Mouse (Mus musculus) heart, embryonic 12.5 days (tissue): ENCODE results near the gene Glcci1. TPM values are rescaled to one million over a fixed set of nuclear protein-coding genes. Genes with fewer than 3 reads are reported as not detected.
"Not testable (repeated sequence)": the region's sequence is repeated elsewhere in the genome, so short reads cannot be mapped to it uniquely, and the experiment has no call there.

Experiments
- ATAC-seq: fragments of 200-750 bp; cut with Nextera tagmentation; 2 replicates; pipeline ENCODE4 v1.8.0; 2017; ENCODE audit warnings: moderate TSS enrichment, moderate library complexity; ENCODE audit not compliant: insufficient number of reproducible peaks, low FRiP score
- H3K27ac ChIP-seq: fragments of 300-500 bp; sonication (generic); 2 replicates; pipeline ENCODE4 v1.5.1; 2016; ENCODE audit warnings: mild to moderate bottlenecking, moderate library complexity; ENCODE audit not compliant: poor library complexity, severe bottlenecking
- H3K27me3 ChIP-seq: fragments of 300-500 bp; sonication (generic); replicated peaks from 2 replicates; pipeline ENCODE4 v1.6.1; 2016; ENCODE audit warnings: mild to moderate bottlenecking, moderate library complexity
- H3K36me3 ChIP-seq: fragments of 300-500 bp; sonication (generic); 2 replicates; pipeline ENCODE4 v1.6.1; 2016; ENCODE audit warnings: mild to moderate bottlenecking, moderate library complexity
- H3K4me1 ChIP-seq: fragments of 300-500 bp; sonication (generic); replicated peaks from 2 replicates; pipeline ENCODE4 v1.6.1; 2016; ENCODE audit warnings: mild to moderate bottlenecking
- H3K4me2 ChIP-seq: fragments of 300-500 bp; sonication (generic); 2 replicates; pipeline ENCODE4 v1.6.1; 2016; ENCODE audit warnings: mild to moderate bottlenecking, moderate library complexity
- H3K4me3 ChIP-seq: fragments of 300-500 bp; sonication (generic); 2 replicates; pipeline ENCODE4 v1.5.1; 2016; ENCODE audit warnings: mild to moderate bottlenecking
- H3K9ac ChIP-seq: fragments of 300-500 bp; sonication (generic); 2 replicates; pipeline ENCODE4 v1.6.1; 2016; ENCODE audit warnings: mild to moderate bottlenecking, moderate library complexity
- H3K9me3 ChIP-seq: fragments of 300-500 bp; sonication (generic); replicated peaks from 2 replicates; pipeline ENCODE4 v1.6.1; 2016; ENCODE audit warnings: mild to moderate bottlenecking, moderate library complexity
- WGBS: fragments of 180-500 bp; shearing (Covaris S2); methylation state at CpG from one replicate; pipeline ENCODE4 v1.1.7; 2016; 5-methylcytosine and 5-hydroxymethylcytosine counted together
- polyA plus RNA-seq: library from polyadenylated mRNA; unstranded; fragments of >200 nt; fragmentation: Nextera tagmentation; extraction: Ambion mirVana; gene quantifications from 2 replicates; pipeline ENCODE4 v1.2.1, GENCODE M21; 2016

Gene Glcci1
- polyA plus RNA-seq, 1 experiment from 2014 or later = 8.2 TPM

DNA sequence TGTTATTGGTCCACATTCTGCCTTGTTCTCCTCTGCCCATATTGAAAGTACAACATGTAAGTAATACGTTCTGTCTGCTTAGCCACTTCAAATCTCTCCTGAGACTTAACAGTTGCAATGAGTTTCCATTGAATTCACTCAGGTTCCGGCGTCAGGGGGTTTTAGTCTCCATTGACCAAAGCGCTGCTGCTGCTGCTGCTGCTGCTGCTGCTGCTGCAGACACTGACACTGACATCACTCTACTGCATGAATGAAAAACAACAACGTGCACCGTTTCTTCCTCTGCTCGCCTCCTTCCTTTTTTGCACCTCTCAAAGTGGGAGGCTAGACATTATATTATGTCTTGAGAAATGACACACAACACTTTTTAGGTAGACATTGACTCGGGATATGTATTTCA is 3.0 kb downstream of the Glcci1 start:
- H3K9ac ChIP-seq = 0 out of 2 replicates have a peak overlapping the region, but pooled peaks have one; percentile 36
- ATAC-seq = no peak
- H3K4me1 ChIP-seq = peaks cover 15% of the 10 kb centered on the region
- peak overlapping the region; percentile 93 for H3K4me3 ChIP-seq
- H3K9me3 ChIP-seq = no peaks in the 10 kb centered on the region
- peak overlapping the region; percentile 81 for H3K4me2 ChIP-seq
- no peaks in the 10 kb centered on the region for H3K27me3 ChIP-seq
- no peaks in the 10 kb centered on the region for H3K36me3 ChIP-seq
- no peak overlapping the region for H3K27ac ChIP-seq
- 36% methylated on average over 8 of the region's 8 CpGs for WGBS

DNA sequence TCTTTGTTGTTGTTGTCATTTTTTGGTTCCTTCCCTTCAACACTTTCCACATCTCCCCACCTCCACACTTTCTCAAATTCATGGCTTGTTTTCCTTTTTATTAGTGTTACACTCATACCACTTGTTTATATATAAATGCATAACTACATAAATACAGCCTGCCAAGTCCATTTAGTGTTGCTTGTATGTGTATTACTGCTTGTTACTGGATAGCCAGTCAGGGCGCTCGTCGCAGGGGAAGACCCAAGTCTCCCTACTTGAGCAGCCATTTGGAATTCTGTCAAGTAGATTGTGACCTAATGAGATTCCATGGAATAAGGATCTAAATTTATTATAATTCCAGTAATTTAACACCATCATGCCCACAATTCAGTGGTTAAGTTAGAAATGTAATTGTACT is 10.3 kb downstream of the Glcci1 start:
- ATAC-seq = no peak
- Histone ChIP-seq H3K4me2 (no peak overlapping the region), H3K4me3 (no peak overlapping the region), H3K27ac (no peak overlapping the region), H3K4me1 (no peaks in the 10 kb centered on the region), H3K9me3 (no peaks in the 10 kb centered on the region), H3K27me3 (no peaks in the 10 kb centered on the region), H3K36me3 (no peaks in the 10 kb centered on the region), H3K9ac (no peak overlapping the region)
- 96% methylated on average over 3 of the region's 3 CpGs for WGBS

DNA sequence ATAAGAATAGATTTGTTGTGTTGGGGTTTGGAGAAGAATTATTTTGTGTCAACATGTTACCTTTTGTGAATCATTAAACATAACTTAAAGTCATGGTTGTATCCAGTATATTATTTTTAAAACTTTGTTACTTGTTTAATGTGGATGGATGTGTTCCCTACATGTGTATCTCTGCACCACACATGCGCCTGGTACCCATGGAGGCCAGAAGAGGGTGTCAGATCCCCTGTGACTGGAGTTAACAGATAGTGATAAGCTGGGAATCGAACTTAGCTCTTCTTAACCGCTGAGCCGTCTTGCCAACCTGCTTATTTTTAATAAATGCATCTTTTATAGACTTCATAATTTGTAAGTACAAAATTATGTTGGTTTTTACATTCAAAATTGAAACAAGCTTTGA is 11.8 kb downstream of the Glcci1 start:
- H3K27ac ChIP-seq = no peak overlapping the region
- H3K4me3 ChIP-seq = no peak overlapping the region
- 91% methylated on average over 4 of the region's 4 CpGs for WGBS
- no peak overlapping the region for H3K9ac ChIP-seq
- no peak overlapping the region for H3K4me2 ChIP-seq
- ATAC-seq = no peak
- no peaks in the 10 kb centered on the region for H3K9me3 ChIP-seq
- no peaks in the 10 kb centered on the region for H3K36me3 ChIP-seq
- H3K4me1 ChIP-seq = no peaks in the 10 kb centered on the region
- no peaks in the 10 kb centered on the region for H3K27me3 ChIP-seq

DNA sequence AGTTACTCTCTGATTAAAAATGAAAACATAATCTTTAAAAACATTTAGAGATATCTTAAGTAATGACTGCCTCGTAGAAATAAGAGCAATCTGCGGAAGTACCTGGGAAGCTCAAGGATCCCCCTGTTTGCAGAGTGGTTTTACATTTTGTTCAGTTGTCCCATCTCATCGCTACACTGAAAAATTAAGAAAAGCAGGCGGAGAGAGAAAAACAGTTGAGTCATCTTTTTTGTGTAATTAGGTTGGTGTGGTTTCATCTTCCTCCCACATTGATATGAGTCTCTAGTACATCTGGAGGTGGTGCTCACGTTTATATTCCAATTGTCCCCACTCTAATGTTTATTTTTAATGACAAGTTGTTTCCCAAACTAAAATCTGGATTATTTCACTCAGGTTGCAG is 15.3 kb downstream of the Glcci1 start:
- Histone ChIP-seq H3K9me3 (no peaks in the 10 kb centered on the region), H3K36me3 (no peaks in the 10 kb centered on the region), H3K27ac (no peak overlapping the region), H3K4me3 (no peak overlapping the region), H3K4me1 (no peaks in the 10 kb centered on the region), H3K9ac (no peak overlapping the region), H3K27me3 (no peaks in the 10 kb centered on the region), H3K4me2 (no peak overlapping the region)
- WGBS = 82% methylated on average over 5 of the region's 5 CpGs
- ATAC-seq = no peak

DNA sequence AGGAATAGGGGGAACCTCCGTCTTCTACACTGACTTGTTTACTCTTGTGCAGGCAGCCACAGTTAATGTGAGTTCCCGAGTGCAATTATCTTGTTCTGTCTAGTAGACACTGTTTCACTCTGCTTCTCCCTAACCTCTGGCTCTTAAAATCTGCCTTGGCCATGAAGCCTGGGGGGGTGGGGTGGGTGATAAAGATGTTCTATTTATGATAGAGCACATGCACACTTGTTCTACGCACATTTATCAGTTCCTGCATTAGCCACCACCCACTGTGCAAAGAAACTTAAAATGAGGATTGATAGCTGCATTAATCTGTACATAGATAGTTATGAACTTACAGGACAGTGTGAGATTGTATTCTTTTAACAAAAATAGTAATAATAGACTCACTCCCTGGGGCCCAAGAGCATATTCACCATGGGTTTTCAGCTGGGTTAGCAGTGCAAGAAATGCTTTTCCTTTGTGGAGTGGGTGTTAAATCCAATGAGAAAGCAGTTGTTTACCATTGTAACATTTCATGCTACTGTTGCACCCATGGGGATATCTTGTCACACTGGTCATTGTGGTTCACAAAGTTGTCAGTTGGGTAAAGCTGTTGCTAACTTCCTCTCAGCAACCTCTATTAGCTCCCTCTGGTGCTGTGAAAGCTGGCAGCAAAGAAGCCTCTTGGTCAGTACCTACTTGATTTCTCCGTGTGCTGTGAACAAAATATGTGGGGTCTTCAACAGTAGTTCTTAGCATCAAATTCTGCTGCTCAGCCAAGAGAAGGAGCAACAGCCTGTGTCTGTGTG is 21.9 kb downstream of the Glcci1 start:
- 41% methylated on average over 4 of the region's 4 CpGs for WGBS
- Histone ChIP-seq H3K9me3 (no peaks in the 10 kb centered on the region), H3K4me1 (peaks cover 4% of the 10 kb centered on the region), H3K9ac (no peak overlapping the region), H3K36me3 (no peaks in the 10 kb centered on the region), H3K4me2 (no peak overlapping the region), H3K4me3 (no peak overlapping the region), H3K27me3 (no peaks in the 10 kb centered on the region), H3K27ac (no peak overlapping the region)
- peak; percentile 36; the same call in 1 of the 2 replicates for ATAC-seq

DNA sequence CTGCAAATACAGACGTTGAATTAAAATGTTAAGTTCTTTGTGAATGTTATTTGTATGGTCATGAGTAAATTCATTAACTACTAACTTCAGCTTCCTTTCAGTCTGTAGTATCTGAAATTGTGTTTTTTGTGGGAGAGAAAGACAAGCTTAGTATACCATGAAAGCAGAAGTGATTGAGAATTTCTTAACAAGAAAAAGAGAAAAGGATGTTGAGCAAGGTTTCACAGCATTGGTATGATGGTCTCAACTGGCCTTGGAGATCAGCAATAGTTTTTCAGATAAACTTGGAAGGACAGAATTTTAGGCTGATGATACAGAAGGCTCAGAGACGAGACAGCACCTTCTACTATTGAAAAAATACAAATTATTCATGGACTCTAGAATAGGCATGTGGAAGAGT is 27.5 kb downstream of the Glcci1 start:
- H3K27ac ChIP-seq = no peak overlapping the region
- H3K4me1 ChIP-seq = no peaks in the 10 kb centered on the region
- H3K36me3 ChIP-seq = no peaks in the 10 kb centered on the region
- H3K4me3 ChIP-seq = no peak overlapping the region
- no peak overlapping the region for H3K9ac ChIP-seq
- no peaks in the 10 kb centered on the region for H3K27me3 ChIP-seq
- ATAC-seq = no peak
- H3K9me3 ChIP-seq = no peaks in the 10 kb centered on the region
- no peak overlapping the region for H3K4me2 ChIP-seq
- 82% methylated on average over 2 of the region's 2 CpGs for WGBS

DNA sequence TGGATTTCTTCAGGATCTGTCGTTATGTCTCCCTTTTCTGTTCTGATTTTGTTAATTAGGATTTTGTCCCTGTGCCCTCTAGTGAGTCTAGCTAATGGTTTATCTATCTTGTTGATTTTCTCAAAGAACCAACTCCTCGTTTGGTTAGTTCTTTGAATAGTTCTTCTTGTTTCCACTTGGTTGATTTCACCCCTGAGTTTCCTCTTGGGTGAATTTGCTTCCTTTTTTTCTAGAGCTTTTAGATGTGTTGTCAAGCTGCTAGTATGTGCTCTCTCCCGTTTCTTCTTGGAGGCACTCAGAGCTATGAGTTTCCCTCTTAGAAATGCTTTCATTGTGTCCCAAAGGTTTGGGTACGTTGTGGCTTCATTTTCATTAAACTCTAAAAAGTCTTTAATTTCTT is 32.1 kb downstream of the Glcci1 start:
- not testable (repeated sequence) for H3K4me2 ChIP-seq, H3K36me3 ChIP-seq, H3K4me1 ChIP-seq, H3K9ac ChIP-seq, H3K27ac ChIP-seq, H3K4me3 ChIP-seq, H3K9me3 ChIP-seq, ATAC-seq, H3K27me3 ChIP-seq
- WGBS = 88% methylated on average over 4 of the region's 4 CpGs

DNA sequence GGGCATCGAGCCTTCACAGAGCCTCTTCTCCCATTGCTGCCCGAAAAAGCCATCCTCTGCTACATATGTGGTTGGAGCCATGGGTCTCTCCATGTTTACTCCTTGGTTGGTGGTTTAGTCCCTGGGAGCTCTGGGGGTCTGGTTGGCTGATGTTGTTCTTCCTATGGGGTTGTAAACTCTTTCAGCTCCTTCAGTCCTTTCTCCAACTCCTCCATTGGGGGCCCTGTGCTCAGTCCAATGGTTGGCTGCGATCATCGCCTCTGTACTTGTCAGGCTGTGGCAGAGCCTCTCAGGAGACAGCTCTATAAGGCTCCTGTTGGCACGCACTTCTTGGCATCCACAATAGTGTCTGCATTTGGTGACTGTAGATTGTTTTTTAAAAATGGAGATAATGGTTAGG is 35.4 kb downstream of the Glcci1 start:
- H3K27me3 ChIP-seq = no peaks in the 10 kb centered on the region
- no peak overlapping the region for H3K9ac ChIP-seq
- H3K4me2 ChIP-seq = no peak overlapping the region
- ATAC-seq = no peak
- 0 out of 2 replicates have a peak, but pooled peaks cover 2% of the 10 kb centered on the region for H3K9me3 ChIP-seq
- H3K36me3 ChIP-seq = peaks cover 6% of the 10 kb centered on the region
- H3K27ac ChIP-seq = no peak overlapping the region
- 89% methylated on average over 5 of the region's 5 CpGs for WGBS
- H3K4me3 ChIP-seq = no peak overlapping the region
- no peaks in the 10 kb centered on the region for H3K4me1 ChIP-seq

DNA sequence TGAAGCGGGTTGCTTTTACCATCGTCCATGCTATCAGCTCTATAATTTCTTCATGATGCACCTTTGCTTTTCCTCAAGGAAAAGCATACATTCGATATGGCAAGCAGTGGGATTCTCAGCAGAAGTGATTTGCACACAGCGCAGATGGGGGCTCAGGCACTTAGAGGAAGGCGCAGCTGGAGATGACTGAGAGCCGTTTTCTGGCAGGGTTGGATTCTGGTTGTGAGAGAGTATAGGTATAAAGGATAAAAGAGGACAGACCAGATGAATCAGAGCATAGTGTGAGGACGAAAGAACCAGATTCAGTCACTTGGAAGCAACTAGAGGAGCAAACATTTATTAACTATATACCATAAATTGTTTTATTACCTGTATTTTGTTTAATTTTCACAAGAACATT is 36.4 kb downstream of the Glcci1 start:
- no peak overlapping the region for H3K27ac ChIP-seq
- H3K9ac ChIP-seq = no peak overlapping the region
- peaks cover 9% of the 10 kb centered on the region for H3K36me3 ChIP-seq
- H3K27me3 ChIP-seq = no peaks in the 10 kb centered on the region
- WGBS = 90% methylated on average over 7 of the region's 7 CpGs
- 0 out of 2 replicates have a peak, but pooled peaks cover 2% of the 10 kb centered on the region for H3K9me3 ChIP-seq
- H3K4me3 ChIP-seq = no peak overlapping the region
- no peaks in the 10 kb centered on the region for H3K4me1 ChIP-seq
- no peak overlapping the region for H3K4me2 ChIP-seq
- no peak for ATAC-seq

DNA sequence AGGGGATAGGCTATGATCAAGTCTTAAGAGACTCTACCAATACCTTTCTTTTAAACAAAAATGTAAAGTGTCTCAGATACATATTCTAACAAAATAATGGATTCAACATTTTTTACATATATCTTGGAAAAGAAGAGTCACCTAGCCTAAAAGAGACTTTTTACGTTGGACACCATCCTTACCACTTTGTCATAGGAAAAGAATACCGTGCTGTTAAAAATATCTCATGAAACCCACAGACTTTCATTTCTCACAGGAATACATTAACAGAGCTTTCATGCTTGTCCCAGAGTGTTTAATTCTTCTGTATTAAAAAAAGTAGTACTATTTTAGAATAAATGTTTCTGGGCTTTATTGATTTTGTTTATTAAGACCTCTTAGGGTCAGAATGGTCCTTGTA is 41.8 kb downstream of the Glcci1 start:
- Histone ChIP-seq H3K9ac (no peak overlapping the region), H3K4me1 (no peaks in the 10 kb centered on the region), H3K4me3 (no peak overlapping the region), H3K36me3 (peaks cover 6% of the 10 kb centered on the region; the same call in 1 of the 2 replicates), H3K9me3 (0 out of 2 replicates have a peak, but pooled peaks cover 4% of the 10 kb centered on the region), H3K4me2 (no peak overlapping the region), H3K27me3 (no peaks in the 10 kb centered on the region), H3K27ac (no peak overlapping the region)
- WGBS = 90% methylated on average over 2 of the region's 2 CpGs
- ATAC-seq = no peak

DNA sequence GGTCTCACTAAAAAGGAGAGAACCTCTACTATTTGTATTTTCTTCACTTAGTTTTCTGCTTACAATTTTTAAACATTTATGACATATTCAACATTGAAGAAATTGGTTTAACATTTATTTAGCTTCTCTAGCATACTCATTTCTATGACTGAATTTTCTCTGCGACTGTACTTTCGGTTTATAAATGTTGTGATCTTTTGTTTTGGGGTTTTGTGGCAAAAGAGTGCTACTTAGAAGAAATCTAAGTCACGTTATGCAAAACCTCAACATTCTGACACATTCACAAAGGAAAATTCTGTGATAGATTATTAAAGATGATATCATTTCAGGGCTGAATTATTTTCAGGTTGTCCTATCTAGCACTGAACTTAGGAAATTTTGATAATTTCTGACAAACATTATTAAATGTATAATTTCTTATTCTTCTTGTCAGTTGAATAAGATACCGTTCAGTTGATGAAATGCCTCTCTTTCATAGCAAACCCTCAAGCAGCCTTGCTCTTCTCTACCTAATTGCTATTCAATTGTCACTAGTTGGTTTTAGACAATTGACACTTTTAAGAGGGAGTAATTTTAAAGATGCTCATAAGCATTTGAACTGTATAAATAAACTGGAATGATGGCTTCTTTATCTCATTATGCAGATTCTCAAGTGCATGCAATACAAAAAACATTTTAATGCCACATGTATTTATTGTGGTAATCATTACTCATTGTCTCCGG is 47.6 kb downstream of the Glcci1 start:
- H3K27ac ChIP-seq = no peak overlapping the region
- H3K4me1 ChIP-seq = no peaks in the 10 kb centered on the region
- H3K9me3 ChIP-seq = 0 out of 2 replicates have a peak, but pooled peaks cover 2% of the 10 kb centered on the region
- no peak for ATAC-seq
- H3K27me3 ChIP-seq = no peaks in the 10 kb centered on the region
- no peak overlapping the region for H3K9ac ChIP-seq
- peaks cover 12% of the 10 kb centered on the region for H3K36me3 ChIP-seq
- H3K4me3 ChIP-seq = no peak overlapping the region
- 90% methylated on average over 5 of the region's 5 CpGs for WGBS
- H3K4me2 ChIP-seq = no peak overlapping the region
